ENCODE assay signal across 13 mouse cellular contexts in genomic region chr1:164449626-164450025, GRCm38 (mm10). TPM values are rescaled to one million over a fixed set of nuclear protein-coding genes. Genes with fewer than 3 reads are reported as not detected.
DNase-seq lines count a peak whose midpoint lies in the region; ATAC-seq and TF ChIP-seq lines count a peak whose summit lies in the region.
"Had no signal": no experiment of that assay in that cellular context is flagged by ENCODE, and none has a peak within 500 bp of the region (broad histone marks: within the 10 kb centered on the region; RNA-seq: fewer than 3 reads in every experiment).

No protein-coding gene starts in this region.

- intact Hi-C loops in heart, postnatal 14 days (cut with DNase I): loop anchor here (5.0 kb wide), 1 partner anchor 82 kb away; no protein-coding TSS in a partner anchor
- intact Hi-C loops in left cerebral cortex, adult 2 months (cut with DNase I): no loop called here

- DNase-seq in heart, postnatal 14 days: no peak
- DNase-seq in left cerebral cortex, adult 2 months (ENCODE audit: extremely low spot score in 1 of 2, low spot score in 2 of 2): no peak
- no peak for DNase-seq in left cerebral cortex, adult 8-10 months (ENCODE audit: low spot score in 2 of 2)
- no peak for DNase-seq in Muller cell, postnatal 12 days (ENCODE audit: inconsistent ontology term)
- DNase-seq: retina, postnatal 1 day; thymus, adult 18-20 months had no signal

- H3K27me3 ChIP-seq in heart, embryonic 11.5 days (ENCODE audit: control insufficient read depth, insufficient read depth, low read length): no peaks in the 10 kb centered on the region
- H3K27me3 ChIP-seq in intestine, postnatal 0 days (replicated peaks; ENCODE audit: control insufficient read depth, insufficient read depth, low read length): no peaks in the 10 kb centered on the region
- H3K27me3 ChIP-seq: forebrain, embryonic 13.5 days; midbrain, embryonic 15.5 days had no signal

- 0 out of 2 replicates have a peak overlapping the region, but pooled peaks have one; percentile 22 for H3K9ac ChIP-seq in heart, embryonic 11.5 days (ENCODE audit: low read depth, low read length)
- peak overlapping the region; percentile 22; the same call in 1 of the 2 replicates for H3K9ac ChIP-seq in intestine, postnatal 0 days (ENCODE audit: low read depth, low read length)
- H3K9ac ChIP-seq: forebrain, embryonic 13.5 days; liver, embryonic 14.5 days; midbrain, embryonic 15.5 days had no signal

- H3K4me1 ChIP-seq in heart, embryonic 11.5 days (ENCODE audit: control insufficient read depth, insufficient read depth, low read length): peaks cover 43% of the 10 kb centered on the region
- peaks cover 12% of the 10 kb centered on the region; the same call in 1 of the 2 replicates for H3K4me1 ChIP-seq in intestine, postnatal 0 days (replicated peaks; ENCODE audit: control insufficient read depth, insufficient read depth, low read length)
- H3K4me1 ChIP-seq in olfactory bulb, adult 2 months (ENCODE audit: control insufficient read depth, insufficient read depth, low read length): peaks cover 33% of the 10 kb centered on the region

- WGBS in heart, embryonic 11.5 days (ENCODE audit: insufficient replicate concordance): 76% methylated on average over 8 of the region's 8 CpGs
- WGBS in intestine, postnatal 0 days: 62% methylated on average over 8 of the region's 8 CpGs
- 42% methylated on average over 8 of the region's 8 CpGs for WGBS in olfactory bulb, adult 2 months

- no peak overlapping the region for H3K4me3 ChIP-seq in heart, embryonic 11.5 days (ENCODE audit: low read depth, low read length)
- H3K4me3 ChIP-seq in left cerebral cortex, adult 2 months: peak overlapping the region; percentile 2; the same call in 1 of the 2 replicates
- no peak overlapping the region for H3K4me3 ChIP-seq in intestine, postnatal 0 days (ENCODE audit: low read depth, low read length)
- H3K4me3 ChIP-seq in olfactory bulb, adult 2 months (ENCODE audit: insufficient read depth, low read depth, low read length): peak overlapping the region; percentile 2; the same call in 1 of the 2 replicates
- H3K4me3 ChIP-seq: forebrain, embryonic 13.5 days; hindbrain, embryonic 10.5 days; midbrain, embryonic 15.5 days had no signal

- 0 out of 2 replicates have a peak overlapping the region, but pooled peaks have one; percentile 35 for H3K27ac ChIP-seq in heart, embryonic 11.5 days (ENCODE audit: low read depth, low read length)
- H3K27ac ChIP-seq in left cerebral cortex, adult 2 months: no peak overlapping the region; the same call in 1 of the 2 replicates
- H3K27ac ChIP-seq in intestine, postnatal 0 days (ENCODE audit: low read depth, low read length): peak overlapping the region; percentile 74
- H3K27ac ChIP-seq in olfactory bulb, adult 2 months (ENCODE audit: insufficient read depth, low read depth, low read length): peak overlapping the region; percentile 57
- H3K27ac ChIP-seq: forebrain, embryonic 13.5 days; hindbrain, embryonic 10.5 days; liver, embryonic 14.5 days; midbrain, embryonic 15.5 days had no signal

- no peak for TF ChIP-seq POLR2A in olfactory bulb, adult 2 months (IDR thresholded peaks at IDR 0.05; ENCODE audit: insufficient read depth, low read depth, low read length)

- ATAC-seq in heart, embryonic 11.5 days (replicated peaks; ENCODE audit: insufficient number of reproducible peaks, low FRiP score, low TSS enrichment): no peak
- ATAC-seq in intestine, postnatal 0 days: peak; percentile 48
- ATAC-seq: forebrain, embryonic 13.5 days; midbrain, embryonic 15.5 days had no signal

- H3K4me2 ChIP-seq in heart, embryonic 11.5 days: no peak overlapping the region
- H3K4me2 ChIP-seq in intestine, postnatal 0 days (replicated peaks; ENCODE audit: low read depth): no peak overlapping the region
- H3K4me2 ChIP-seq: forebrain, embryonic 13.5 days; midbrain, embryonic 15.5 days had no signal

- no peak for TF ChIP-seq CTCF in left cerebral cortex, adult 2 months (IDR thresholded peaks at IDR 0.05)
- no peak for TF ChIP-seq CTCF in intestine, postnatal 0 days (IDR thresholded peaks at IDR 0.05; ENCODE audit: low read depth)
- TF ChIP-seq CTCF in olfactory bulb, adult 2 months (IDR thresholded peaks at IDR 0.05; ENCODE audit: insufficient read depth, low read depth, low read length): no peak

- H3K9me3 ChIP-seq in heart, embryonic 11.5 days (replicated peaks; ENCODE audit: control insufficient read depth, low read length): no peaks in the 10 kb centered on the region
- H3K9me3 ChIP-seq in intestine, postnatal 0 days (ENCODE audit: control insufficient read depth): no peaks in the 10 kb centered on the region
- H3K9me3 ChIP-seq: forebrain, embryonic 13.5 days; hindbrain, embryonic 10.5 days; midbrain, embryonic 15.5 days had no signal

- H3K36me3 ChIP-seq in heart, embryonic 11.5 days (ENCODE audit: control insufficient read depth, insufficient read depth, low read length): peaks cover 12% of the 10 kb centered on the region
- H3K36me3 ChIP-seq in intestine, postnatal 0 days (ENCODE audit: control insufficient read depth, insufficient read depth): peaks cover 61% of the 10 kb centered on the region

RNA-seq across cellular contexts. Expression of gene Atp1b1, which starts 8.5 kb away (rescaled TPM):
- polyA plus RNA-seq in heart, embryonic 11.5 days (2014; fragmentation: Nextera tagmentation; extraction: Ambion mirVana): 235 and 350 TPM in 2 replicates
- 100 to 1,000 TPM; 452 to 466 TPM for total RNA-seq in heart, postnatal 14 days (2021)
- 1,000 to 10,000 TPM; 1,624 to 1,674 TPM for total RNA-seq in left cerebral cortex, adult 2 months (2021)
- total RNA-seq in left cerebral cortex, adult 8-10 months (2022): 1,000 to 10,000 TPM; 1,623 to 1,744 (median 1,693) TPM
- polyA plus RNA-seq in intestine, postnatal 0 days (2015; fragmentation: Nextera tagmentation; extraction: Ambion mirVana): 227 and 233 TPM in 2 replicates
- polyA plus RNA-seq in olfactory bulb, adult 2 months (2012; ENCODE audit: insufficient read depth, insufficient read length, low replicate concordance, missing spikeins): 868 and 1,072 TPM in 2 replicates

Comparison
In these comparisons a context has a peak if more than half of its experiments do, and no peak if none do; other contexts are left out.
1. H3K4me3 ChIP-seq: peak in left cerebral cortex, adult 2 months (single experiment) and olfactory bulb, adult 2 months (single experiment); none in heart, embryonic 11.5 days (single experiment) and intestine, postnatal 0 days (single experiment).